8 mouse cellular contexts compared by ENCODE assay signal in the genomic region with DNA sequence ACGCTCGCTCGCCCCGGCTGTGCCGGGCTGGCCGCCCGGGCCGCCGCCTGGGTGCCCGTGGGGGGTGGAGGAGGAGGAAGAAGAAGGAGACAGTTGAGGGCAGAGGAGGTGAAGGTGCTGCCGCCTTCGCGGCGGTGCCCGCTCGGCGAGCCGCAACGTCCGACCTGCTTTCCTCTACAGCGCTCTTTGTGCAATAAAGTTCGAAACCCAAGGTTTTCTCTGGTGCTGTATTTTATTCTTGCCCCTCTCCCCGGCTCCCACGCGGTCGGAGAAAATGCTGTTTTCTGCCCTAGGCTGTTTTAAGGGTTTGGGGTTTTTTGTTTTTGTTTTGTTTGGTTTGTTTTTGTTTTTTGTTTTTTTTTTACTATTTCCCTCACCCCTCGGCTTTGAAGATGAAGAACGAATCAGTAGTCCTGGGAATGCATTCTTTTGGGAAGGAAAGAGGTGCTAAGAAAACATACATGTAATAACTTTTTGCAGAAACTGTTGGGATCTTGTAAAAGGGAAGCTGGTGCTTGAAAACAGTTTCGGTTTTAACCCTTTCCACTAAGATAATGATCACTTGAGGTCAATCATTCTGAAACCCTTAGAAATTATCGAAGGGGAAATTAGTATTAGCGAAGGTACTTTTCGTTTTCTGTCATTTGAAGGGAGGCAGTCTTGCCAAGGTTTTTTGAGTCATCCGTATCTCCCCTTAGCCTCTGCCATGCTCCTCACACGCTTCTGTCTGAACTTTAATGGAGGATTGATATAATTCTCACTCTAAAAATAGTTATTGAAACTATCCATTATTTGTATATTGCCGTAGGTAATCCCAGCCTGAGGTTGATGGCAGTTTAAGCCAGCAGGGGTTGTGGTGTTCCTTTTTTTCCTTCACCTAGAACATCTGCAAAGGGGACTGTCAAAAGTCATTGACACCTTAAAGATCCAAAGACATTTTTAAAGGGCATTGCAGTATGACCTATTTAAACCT. TPM values are rescaled to one million over a fixed set of nuclear protein-coding genes. Genes with fewer than 3 reads are reported as not detected.
DNase-seq lines count a peak whose midpoint lies in the region; ATAC-seq and TF ChIP-seq lines count a peak whose summit lies in the region.

No protein-coding gene starts in this region.

- H3K9me3 ChIP-seq in embryonic facial prominence, embryonic 10.5 days = no peaks in the 10 kb centered on the region
- no peaks in the 10 kb centered on the region for H3K9me3 ChIP-seq in heart, embryonic 12.5 days (replicated peaks)
- H3K9me3 ChIP-seq in kidney, embryonic 15.5 days (replicated peaks) = no peaks in the 10 kb centered on the region

- peaks cover 32% of the 10 kb centered on the region for H3K4me1 ChIP-seq in embryonic facial prominence, embryonic 10.5 days
- H3K4me1 ChIP-seq in heart, embryonic 12.5 days (replicated peaks) = peaks cover 20% of the 10 kb centered on the region
- peaks cover 27% of the 10 kb centered on the region for H3K4me1 ChIP-seq in kidney, embryonic 15.5 days
- peaks cover 12% of the 10 kb centered on the region for H3K4me1 ChIP-seq in lung, adult 2 months (ENCODE audit: control insufficient read depth, insufficient read depth, low read length)

- 2% methylated on average over 35 of the region's 35 CpGs for WGBS in embryonic facial prominence, embryonic 10.5 days
- WGBS in heart, embryonic 12.5 days = under 1% methylated on average over 35 of the region's 35 CpGs
- under 1% methylated on average over 34 of the region's 35 CpGs for WGBS in kidney, embryonic 15.5 days
- WGBS in lung, adult 2 months = under 1% methylated on average over 35 of the region's 35 CpGs

- H3K9ac ChIP-seq in heart, embryonic 12.5 days = peak overlapping the region; percentile 96
- H3K9ac ChIP-seq in kidney, embryonic 15.5 days = peak overlapping the region; percentile 97

- 0 out of 2 replicates have a peak, but pooled peaks have one; percentile 9 for TF ChIP-seq POLR2A in lung, adult 2 months (IDR thresholded peaks at IDR 0.05; ENCODE audit: borderline replicate concordance, extremely low read depth, low read depth, low read length)

- peak overlapping the region; percentile 81 for H3K4me2 ChIP-seq in heart, embryonic 12.5 days
- peak overlapping the region; percentile 57 for H3K4me2 ChIP-seq in kidney, embryonic 15.5 days

- no peak for TF ChIP-seq CTCF in lung, adult 2 months (IDR thresholded peaks at IDR 0.05; ENCODE audit: insufficient read depth, low read length)

- H3K36me3 ChIP-seq in embryonic facial prominence, embryonic 10.5 days (replicated peaks) = peaks cover 5% of the 10 kb centered on the region
- no peaks in the 10 kb centered on the region for H3K36me3 ChIP-seq in heart, embryonic 12.5 days
- no peaks in the 10 kb centered on the region for H3K36me3 ChIP-seq in kidney, embryonic 15.5 days

- ATAC-seq in heart, embryonic 12.5 days (ENCODE audit: insufficient number of reproducible peaks, low FRiP score) = no peak; the same call in 1 of the 2 replicates
- no peak for ATAC-seq in kidney, embryonic 15.5 days (replicated peaks; ENCODE audit: low FRiP score)

- peak overlapping the region; percentile 98 for H3K27ac ChIP-seq in embryonic facial prominence, embryonic 10.5 days (replicated peaks)
- peak overlapping the region; percentile 100 for H3K27ac ChIP-seq in heart, embryonic 12.5 days (ENCODE audit: poor library complexity, severe bottlenecking)
- H3K27ac ChIP-seq in kidney, embryonic 15.5 days = peak overlapping the region; percentile 100

- H3K4me3 ChIP-seq in embryonic facial prominence, embryonic 10.5 days = peak overlapping the region; percentile 91
- peak overlapping the region; percentile 87 for H3K4me3 ChIP-seq in heart, embryonic 12.5 days
- H3K4me3 ChIP-seq in kidney, embryonic 15.5 days (replicated peaks) = peak overlapping the region; percentile 84
- H3K4me3 ChIP-seq in lung, adult 2 months (replicated peaks; ENCODE audit: extremely low read depth, low read depth, low read length) = peak overlapping the region; percentile 61

- DNase-seq in CD4-positive helper T cell, adult 2 months (ENCODE audit: low read depth, low spot score) = peak; percentile 63
- peak; percentile 49 for DNase-seq in adrenal gland, adult 8-10 months
- DNase-seq in embryonic facial prominence, embryonic 10.5 days (ENCODE audit: low spot score) = peak; percentile 65
- peak; percentile 62 for DNase-seq in lung, adult 2 months
- DNase-seq in ovary, adult 18-20 months (ENCODE audit: low spot score) = peak; percentile 28
- DNase-seq in thymus, postnatal 0 days (ENCODE audit: low spot score) = peak; percentile 52

- no peaks in the 10 kb centered on the region for H3K27me3 ChIP-seq in embryonic facial prominence, embryonic 10.5 days (replicated peaks; ENCODE audit: low read depth, poor library complexity, severe bottlenecking)
- no peaks in the 10 kb centered on the region for H3K27me3 ChIP-seq in heart, embryonic 12.5 days (replicated peaks)
- H3K27me3 ChIP-seq in kidney, embryonic 15.5 days = no peaks in the 10 kb centered on the region

RNA-seq across cellular contexts. Expression of a gene that starts 1.3 kb away (rescaled TPM):
- total RNA-seq in adrenal gland, adult 8-10 months (2022) = 10 to 100 TPM; 38.9 to 50.4 (median 40.8) TPM
- polyA plus RNA-seq in embryonic facial prominence, embryonic 10.5 days (2016; fragmentation: Nextera tagmentation; extraction: Ambion mirVana) = 48.4 and 48.5 TPM in 2 replicates
- polyA plus RNA-seq in heart, embryonic 12.5 days (2016; fragmentation: Nextera tagmentation; extraction: Ambion mirVana) = 28.9 and 29.6 TPM in 2 replicates
- 33.3 and 36.1 TPM in 2 replicates for polyA plus RNA-seq in kidney, embryonic 15.5 days (2015; fragmentation: Nextera tagmentation; extraction: Ambion mirVana)
- 18.4 and 19.7 TPM in 2 replicates for polyA plus RNA-seq in lung, adult 2 months (2012; rRNA removed)
- 40.2 and 43.2 TPM in 2 replicates for polyA plus RNA-seq in thymus, postnatal 0 days (2015; fragmentation: Nextera tagmentation; extraction: Ambion mirVana)
